Mouse (Mus musculus) hindbrain, embryonic 10.5 days (tissue): Measurements from ENCODE around the gene Ncapd2. TPM values are rescaled to one million over a fixed set of nuclear protein-coding genes. Genes with fewer than 3 reads are reported as not detected.
A peak's percentile ranks its signal among the peaks of the same experiment; 100 is the strongest.

ENCODE experiments used
- DNase-seq: peaks from one replicate; pipeline ENCODE4 v3.0.0-alpha.2; 2017; ENCODE audit warnings: low spot score
- H3K27ac ChIP-seq: fragments of 300-500 bp; sonication (generic); 2 replicates; pipeline ENCODE4 v1.5.1; 2016; ENCODE audit warnings: mild to moderate bottlenecking, moderate library complexity
- H3K27me3 ChIP-seq: fragments of 300-500 bp; sonication (generic); 2 replicates; pipeline ENCODE4 v1.6.1; 2016; ENCODE audit warnings: mild to moderate bottlenecking; ENCODE audit not compliant: poor library complexity, insufficient read depth, severe bottlenecking
- H3K36me3 ChIP-seq: fragments of 300-500 bp; sonication (generic); 2 replicates; pipeline ENCODE4 v1.6.1; 2016; ENCODE audit warnings: mild to moderate bottlenecking, moderate library complexity
- H3K4me1 ChIP-seq: fragments of 300-500 bp; sonication (generic); replicated peaks from 2 replicates; pipeline ENCODE4 v1.6.1; 2016; ENCODE audit warnings: mild to moderate bottlenecking
- H3K4me3 ChIP-seq: fragments of 300-500 bp; sonication (generic); 2 replicates; pipeline ENCODE4 v1.5.1; 2016; ENCODE audit warnings: mild to moderate bottlenecking, moderate library complexity
- H3K9me3 ChIP-seq: fragments of 300-500 bp; sonication (generic); 2 replicates; pipeline ENCODE4 v1.6.1; 2016; ENCODE audit warnings: mild to moderate bottlenecking, moderate library complexity
- WGBS: fragments of 180-500 bp; shearing (Covaris S2); methylation state at CpG from one replicate; pipeline ENCODE4 v1.1.7; 2016; 5-methylcytosine and 5-hydroxymethylcytosine counted together
- polyA plus RNA-seq: library from polyadenylated mRNA; unstranded; fragments of >200 nt; fragmentation: Nextera tagmentation; extraction: Ambion mirVana; gene quantifications from 2 replicates; pipeline ENCODE4 v1.2.1, GENCODE M21; 2016

The Ncapd2 gene
- polyA plus RNA-seq, 1 experiment from 2014 or later: 199 TPM

GRCm38 (mm10) chr6:125149569-125149950 lies 41.9 kb downstream of the Ncapd2 start:
- no peak for DNase-seq
- 69% methylated on average over 7 of the region's 7 CpGs for WGBS
- Histone ChIP-seq H3K36me3 (peaks cover 59% of the 10 kb centered on the region), H3K27ac (peak overlapping the region; percentile 35; the same call in 1 of the 2 replicates), H3K9me3 (no peaks in the 10 kb centered on the region), H3K4me1 (peaks cover 56% of the 10 kb centered on the region), H3K27me3 (no peaks in the 10 kb centered on the region), H3K4me3 (no peak overlapping the region)

DNA sequence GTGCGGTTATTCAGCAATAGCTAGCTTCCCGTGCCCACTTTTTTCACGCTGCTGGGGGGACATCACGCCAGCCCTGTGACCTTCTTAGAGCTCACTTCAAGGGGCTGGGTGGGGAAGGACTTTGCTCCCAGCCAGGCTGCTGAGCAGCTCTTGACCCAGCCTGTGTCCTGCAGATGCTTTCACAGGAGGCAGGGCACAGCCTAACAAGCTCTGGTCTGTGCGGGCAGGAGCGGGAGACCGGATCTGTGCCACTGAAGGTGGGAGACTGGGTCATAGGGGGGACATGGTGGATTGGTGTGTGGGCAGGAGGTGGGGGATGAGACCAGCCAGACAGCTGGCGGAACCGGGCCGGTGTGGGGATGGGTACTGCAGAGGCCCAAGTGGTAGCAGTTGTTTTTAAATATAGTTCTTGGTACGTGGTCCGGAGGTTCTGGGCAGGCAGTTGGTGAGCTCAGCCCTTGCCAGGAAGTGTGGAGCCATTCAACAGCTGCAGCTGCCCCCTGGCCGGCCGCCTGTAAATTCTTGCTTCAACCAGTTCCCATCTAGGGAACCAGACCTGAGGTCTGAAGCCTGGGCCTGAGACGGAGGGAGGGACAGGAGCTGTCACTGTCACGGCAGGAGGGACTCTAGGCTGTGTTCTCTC lies 42.5 kb downstream of the Ncapd2 start:
- H3K4me3 ChIP-seq: no peak overlapping the region
- 82% methylated on average over 16 of the region's 16 CpGs for WGBS

GRCm38 (mm10) chr6:125148251-125148925 lies 43.1 kb downstream of the Ncapd2 start:
- Histone ChIP-seq H3K36me3 (peaks cover 62% of the 10 kb centered on the region), H3K4me1 (peaks cover 63% of the 10 kb centered on the region), H3K27me3 (no peaks in the 10 kb centered on the region), H3K4me3 (no peak overlapping the region; the same call in 1 of the 2 replicates), H3K9me3 (no peaks in the 10 kb centered on the region), H3K27ac (peak overlapping the region; percentile 64)
- WGBS: 76% methylated on average over 18 of the region's 18 CpGs
- no peak for DNase-seq

More for the DNA sequence above, 42.5 kb downstream of the Ncapd2 start:
- H3K9me3 ChIP-seq: no peaks in the 10 kb centered on the region
- no peak for DNase-seq
- peak overlapping the region; percentile 64 for H3K27ac ChIP-seq
- H3K4me1 ChIP-seq: peaks cover 61% of the 10 kb centered on the region
- peaks cover 62% of the 10 kb centered on the region for H3K36me3 ChIP-seq
- H3K27me3 ChIP-seq: no peaks in the 10 kb centered on the region

DNA sequence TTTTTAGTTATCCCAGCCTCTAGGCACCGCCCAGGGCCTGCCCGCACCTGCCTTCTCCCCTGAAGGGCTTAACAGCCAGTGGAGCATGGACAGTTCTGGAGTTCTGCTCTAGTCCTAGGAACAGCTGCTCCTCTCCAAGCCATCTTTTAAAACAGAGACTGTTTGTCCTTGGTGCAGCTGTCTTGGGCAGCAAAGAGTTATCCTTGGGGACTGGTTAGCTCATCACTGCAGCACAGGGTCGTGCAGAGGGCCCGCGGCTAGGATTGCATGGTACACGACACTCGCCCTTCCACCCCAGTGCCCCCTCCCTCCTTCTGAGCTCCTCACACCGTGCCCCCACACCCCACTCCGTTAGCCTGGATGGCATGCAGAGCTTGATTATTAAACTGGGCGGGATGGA lies 44.2 kb downstream of the Ncapd2 start:
- DNase-seq: no peak
- Histone ChIP-seq H3K4me1 (peaks cover 61% of the 10 kb centered on the region), H3K4me3 (peak overlapping the region; percentile 87), H3K36me3 (peaks cover 62% of the 10 kb centered on the region), H3K27me3 (no peaks in the 10 kb centered on the region), H3K27ac (peak overlapping the region; percentile 94; the same call in 1 of the 2 replicates), H3K9me3 (no peaks in the 10 kb centered on the region)
- 65% methylated on average over 10 of the region's 10 CpGs for WGBS

GRCm38 (mm10) chr6:125146797-125147196 lies 44.7 kb downstream of the Ncapd2 start:
- Histone ChIP-seq H3K27ac (peak overlapping the region; percentile 94; the same call in 1 of the 2 replicates), H3K9me3 (no peaks in the 10 kb centered on the region), H3K4me1 (peaks cover 59% of the 10 kb centered on the region), H3K27me3 (no peaks in the 10 kb centered on the region), H3K36me3 (peaks cover 62% of the 10 kb centered on the region), H3K4me3 (peak overlapping the region; percentile 87)
- DNase-seq: no peak
- WGBS: 83% methylated on average over 4 of the region's 4 CpGs

- H3K27ac ChIP-seq: peak overlapping the region; percentile 94
- H3K4me1 ChIP-seq: peaks cover 59% of the 10 kb centered on the region
- peak overlapping the region; percentile 87 for H3K4me3 ChIP-seq
- H3K9me3 ChIP-seq: no peaks in the 10 kb centered on the region
- H3K27me3 ChIP-seq: no peaks in the 10 kb centered on the region
- DNase-seq: no peak
- WGBS: 58% methylated on average over 7 of the region's 7 CpGs
- H3K36me3 ChIP-seq: peaks cover 62% of the 10 kb centered on the region
Measured at GRCm38 (mm10) chr6:125146148-125146547, 45.4 kb downstream of the Ncapd2 start.

DNA sequence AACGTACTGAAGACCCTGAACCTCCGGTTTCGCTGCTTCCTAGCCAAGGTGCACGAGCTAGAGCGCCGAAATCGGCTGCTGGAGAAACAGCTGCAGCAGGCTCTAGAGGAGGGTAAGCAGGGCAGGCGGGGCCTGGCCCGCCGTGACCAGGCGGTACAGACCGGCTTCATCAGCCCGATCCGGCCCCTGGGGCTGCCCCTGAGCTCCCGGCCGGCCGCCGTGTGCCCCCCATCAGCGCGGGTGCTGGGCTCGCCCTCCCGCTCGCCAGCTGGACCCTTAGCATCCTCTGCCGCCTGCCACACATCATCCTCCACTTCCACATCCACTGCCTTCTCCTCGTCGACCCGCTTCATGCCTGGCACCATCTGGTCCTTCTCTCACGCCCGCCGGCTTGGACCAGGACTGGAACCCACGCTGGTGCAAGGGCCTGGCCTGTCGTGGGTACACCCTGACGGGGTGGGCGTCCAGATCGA lies 46.0 kb downstream of the Ncapd2 start:
- WGBS: 2% methylated on average over 35 of the region's 35 CpGs
- DNase-seq: no peak
- no peaks in the 10 kb centered on the region for H3K9me3 ChIP-seq
- H3K4me1 ChIP-seq: peaks cover 59% of the 10 kb centered on the region
- peak overlapping the region; percentile 87 for H3K4me3 ChIP-seq
- H3K27me3 ChIP-seq: no peaks in the 10 kb centered on the region
- peak overlapping the region; percentile 94 for H3K27ac ChIP-seq
- H3K36me3 ChIP-seq: peaks cover 62% of the 10 kb centered on the region

- H3K36me3 ChIP-seq: peaks cover 63% of the 10 kb centered on the region
- H3K27ac ChIP-seq: peak within 1 kb of the TSS; percentile 94
- H3K27me3 ChIP-seq: no peaks in the 10 kb centered on the region
- DNase-seq: peak; percentile 96
- peak within 1 kb of the TSS; percentile 87 for H3K4me3 ChIP-seq
- no peaks in the 10 kb centered on the region for H3K9me3 ChIP-seq
- peaks cover 59% of the 10 kb centered on the region for H3K4me1 ChIP-seq
- WGBS: under 1% methylated on average over 16 of the region's 16 CpGs
Measured at GRCm38 (mm10) chr6:125145001-125145400, 46.5 kb downstream of the Ncapd2 start, which contains the start of gene Iffo1. TSS of gene Iffo1 (plus strand) at chr6:125145241.

GRCm38 (mm10) chr6:125143904-125144303 lies 47.6 kb downstream of the Ncapd2 start:
- H3K27ac ChIP-seq: peak overlapping the region; percentile 94; the same call in 1 of the 2 replicates

DNA sequence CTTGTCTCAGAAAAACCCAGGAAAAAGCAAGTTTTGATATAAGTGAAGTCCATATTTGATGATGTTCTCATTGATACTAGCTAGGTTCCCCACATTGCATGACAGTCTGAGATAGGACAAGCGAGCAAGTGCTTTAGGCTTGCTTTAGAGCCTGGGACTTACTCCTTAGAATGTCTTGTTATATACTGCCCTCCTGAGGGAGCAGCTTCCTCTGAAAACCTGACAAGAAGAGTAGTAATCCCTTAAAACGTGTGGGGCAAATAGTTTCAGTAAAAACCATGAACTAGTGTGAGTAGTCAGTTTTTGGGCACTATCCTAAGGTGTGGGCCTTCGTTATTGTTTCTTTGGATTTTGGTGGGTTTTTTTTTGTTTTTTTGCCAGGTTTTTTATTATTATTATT lies 48.4 kb downstream of the Ncapd2 start:
- DNase-seq: no peak
- H3K27ac ChIP-seq: no peak overlapping the region
- H3K27me3 ChIP-seq: no peaks in the 10 kb centered on the region
- H3K4me3 ChIP-seq: no peak overlapping the region
- H3K4me1 ChIP-seq: peaks cover 43% of the 10 kb centered on the region
- 83% methylated on average over 3 of the region's 3 CpGs for WGBS
- peaks cover 66% of the 10 kb centered on the region for H3K36me3 ChIP-seq
- no peaks in the 10 kb centered on the region for H3K9me3 ChIP-seq

More at GRCm38 (mm10) chr6:125143904-125144303, 47.6 kb downstream of the Ncapd2 start:
- Histone ChIP-seq H3K4me3 (0 out of 2 replicates have a peak overlapping the region, but pooled peaks have one; percentile 20), H3K36me3 (peaks cover 66% of the 10 kb centered on the region), H3K27me3 (no peaks in the 10 kb centered on the region), H3K9me3 (no peaks in the 10 kb centered on the region), H3K4me1 (peaks cover 51% of the 10 kb centered on the region)
- 87% methylated on average over 9 of the region's 9 CpGs for WGBS
- DNase-seq: no peak

- Histone ChIP-seq H3K27ac (no peak overlapping the region), H3K9me3 (no peaks in the 10 kb centered on the region), H3K4me3 (no peak overlapping the region), H3K4me1 (peaks cover 36% of the 10 kb centered on the region), H3K36me3 (peaks cover 71% of the 10 kb centered on the region), H3K27me3 (no peaks in the 10 kb centered on the region)
- WGBS: 92% methylated on average over 8 of the region's 8 CpGs
- DNase-seq: no peak
Measured at GRCm38 (mm10) chr6:125142436-125142835, 49.1 kb downstream of the Ncapd2 start.

GRCm38 (mm10) chr6:125139747-125140146 lies 51.8 kb downstream of the Ncapd2 start:
- Histone ChIP-seq H3K27me3 (no peaks in the 10 kb centered on the region), H3K4me1 (peaks cover 9% of the 10 kb centered on the region), H3K9me3 (no peaks in the 10 kb centered on the region), H3K4me3 (no peak overlapping the region), H3K36me3 (peaks cover 98% of the 10 kb centered on the region), H3K27ac (no peak overlapping the region)
- WGBS: 94% methylated on average over 7 of the region's 7 CpGs
- DNase-seq: no peak
